Mouse (Mus musculus) erythroblast, embryonic 14.5 days (primary cell): ENCODE measurements around the gene Bcl6b.

Source experiments
- GATA1 ChIP-seq: IDR thresholded peaks from 2 replicates; pipeline ENCODE4 v1.6.1; 2012; ENCODE audit warnings: low read length, inconsistent platforms, mixed read lengths
- TAL1 ChIP-seq: IDR thresholded peaks from 3 replicates; pipeline ENCODE4 v1.6.1; 2012; ENCODE audit warnings: low read length, inconsistent platforms, mixed read lengths

DNA sequence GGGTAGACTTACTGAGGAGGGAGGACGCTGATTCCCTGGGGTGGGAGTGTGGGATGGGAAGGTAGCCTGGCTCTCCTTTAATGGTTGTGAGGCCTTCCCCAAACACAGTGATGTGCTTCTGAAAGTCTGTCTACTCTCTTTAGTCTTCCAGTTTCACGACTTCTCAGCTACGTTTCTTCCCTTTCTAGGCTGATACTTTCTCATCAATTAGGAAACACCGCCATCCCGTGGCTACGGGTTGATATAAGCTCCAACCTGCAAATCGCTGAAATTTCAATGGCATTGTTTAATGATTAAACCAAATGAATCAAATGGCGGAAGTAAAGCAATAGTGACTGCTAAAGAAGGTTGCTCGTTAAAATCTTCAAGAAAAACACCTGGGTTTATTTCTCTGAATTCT is 16.7 kb downstream of the Bcl6b start:
- no peak for TF ChIP-seq TAL1
- no peak for TF ChIP-seq GATA1
